Mouse (Mus musculus): ENCODE measurements at regions not wholly inside any gene's neighbourhood (a gene's known extent, or its start where the extent isn't known, plus 50 kb on each side); places are given as distances from the start of the nearest gene placed in this dataset.
"Not testable (repeated sequence)": the region's sequence is repeated elsewhere in the genome, so short reads cannot be mapped to it uniquely, and the experiment has no call there.

GRCm38 (mm10) chr1:26459892-26460291, 227.4 kb downstream of the 4931408C20Rik start:
- Histone ChIP-seq H3K4me1 (replicated peaks) (no peaks in the 10 kb centered on the region), H3K27me3 (ENCODE audit: insufficient read depth, poor library complexity, severe bottlenecking) (no peaks in the 10 kb centered on the region), H3K9me3 (no peaks in the 10 kb centered on the region), H3K27ac (no peak overlapping the region), H3K4me3 (no peak overlapping the region), H3K36me3 (no peaks in the 10 kb centered on the region)
- DNase-seq (ENCODE audit: low spot score): no peak
- WGBS: 87% methylated on average over 1 of the region's 1 CpGs

GRCm38 (mm10) chr1:26426383-26426782, 260.9 kb downstream of the 4931408C20Rik start:
- no peak overlapping the region for H3K4me3 ChIP-seq
- H3K4me1 ChIP-seq (replicated peaks): no peaks in the 10 kb centered on the region
- H3K9me3 ChIP-seq: 0 out of 2 replicates have a peak, but pooled peaks cover 3% of the 10 kb centered on the region
- H3K27ac ChIP-seq: no peak overlapping the region
- H3K36me3 ChIP-seq: no peaks in the 10 kb centered on the region
- WGBS: 92% methylated on average over 5 of the region's 5 CpGs
- H3K27me3 ChIP-seq (ENCODE audit: insufficient read depth, poor library complexity, severe bottlenecking): no peaks in the 10 kb centered on the region
- DNase-seq (ENCODE audit: low spot score): no peak

GRCm38 (mm10) chr1:26387938-26388897, 299.0 kb downstream of the 4931408C20Rik start:
- Histone ChIP-seq H3K36me3 (no peaks in the 10 kb centered on the region), H3K4me3 (no peak overlapping the region), H3K27me3 (ENCODE audit: insufficient read depth, poor library complexity, severe bottlenecking) (no peaks in the 10 kb centered on the region), H3K9me3 (no peaks in the 10 kb centered on the region), H3K4me1 (replicated peaks) (no peaks in the 10 kb centered on the region), H3K27ac (no peak overlapping the region)
- 43% methylated on average over 11 of the region's 11 CpGs for WGBS
- DNase-seq (ENCODE audit: low spot score): no peak

GRCm38 (mm10) chr1:26340543-26340942, 346.7 kb downstream of the 4931408C20Rik start:
- Histone ChIP-seq H3K27me3 (ENCODE audit: insufficient read depth, poor library complexity, severe bottlenecking) (no peaks in the 10 kb centered on the region), H3K4me3 (no peak overlapping the region), H3K27ac (no peak overlapping the region), H3K4me1 (replicated peaks) (no peaks in the 10 kb centered on the region), H3K36me3 (no peaks in the 10 kb centered on the region), H3K9me3 (0 out of 2 replicates have a peak, but pooled peaks cover 2% of the 10 kb centered on the region)
- 94% methylated on average over 4 of the region's 4 CpGs for WGBS
- no peak for DNase-seq (ENCODE audit: low spot score)

- not testable (repeated sequence) for H3K9me3 ChIP-seq; H3K36me3 ChIP-seq; H3K27ac ChIP-seq; H3K4me3 ChIP-seq; H3K27me3 ChIP-seq (ENCODE audit: insufficient read depth, poor library complexity, severe bottlenecking); H3K4me1 ChIP-seq (replicated peaks); DNase-seq (ENCODE audit: low spot score)
- 97% methylated on average over 5 of the region's 5 CpGs for WGBS
Observed at GRCm38 (mm10) chr1:26339876-26340275, 347.4 kb downstream of the 4931408C20Rik start.

- no peaks in the 10 kb centered on the region for H3K36me3 ChIP-seq
- H3K9me3 ChIP-seq: no peaks in the 10 kb centered on the region
- no peak overlapping the region for H3K27ac ChIP-seq
- DNase-seq (ENCODE audit: low spot score): no peak
- no peak overlapping the region for H3K4me3 ChIP-seq
- WGBS: 91% methylated on average over 2 of the region's 2 CpGs
- no peaks in the 10 kb centered on the region for H3K4me1 ChIP-seq (replicated peaks)
- no peaks in the 10 kb centered on the region for H3K27me3 ChIP-seq (ENCODE audit: insufficient read depth, poor library complexity, severe bottlenecking)
Observed at GRCm38 (mm10) chr1:26289582-26289981, 397.7 kb downstream of the 4931408C20Rik start.

- Histone ChIP-seq H3K4me1 (replicated peaks) (no peaks in the 10 kb centered on the region), H3K27ac (no peak overlapping the region), H3K36me3 (no peaks in the 10 kb centered on the region), H3K9me3 (no peaks in the 10 kb centered on the region), H3K27me3 (ENCODE audit: insufficient read depth, poor library complexity, severe bottlenecking) (no peaks in the 10 kb centered on the region), H3K4me3 (no peak overlapping the region)
- 67% methylated on average over 4 of the region's 4 CpGs for WGBS
- DNase-seq (ENCODE audit: low spot score): no peak
Observed at GRCm38 (mm10) chr1:26282885-26283613, 404.2 kb downstream of the 4931408C20Rik start.

GRCm38 (mm10) chr1:26276606-26277005, 410.7 kb downstream of the 4931408C20Rik start:
- Histone ChIP-seq H3K27me3 (ENCODE audit: insufficient read depth, poor library complexity, severe bottlenecking) (no peaks in the 10 kb centered on the region), H3K4me1 (replicated peaks) (no peaks in the 10 kb centered on the region), H3K9me3 (no peaks in the 10 kb centered on the region), H3K4me3 (no peak overlapping the region), H3K27ac (no peak overlapping the region), H3K36me3 (no peaks in the 10 kb centered on the region)
- DNase-seq (ENCODE audit: low spot score): no peak

GRCm38 (mm10) chr1:26243351-26243750, 413.8 kb upstream of the Adgrb3 start:
- H3K9me3 ChIP-seq: no peaks in the 10 kb centered on the region
- no peaks in the 10 kb centered on the region for H3K27me3 ChIP-seq (ENCODE audit: insufficient read depth, poor library complexity, severe bottlenecking)
- no peak for DNase-seq (ENCODE audit: low spot score)
- no peaks in the 10 kb centered on the region for H3K36me3 ChIP-seq
- no peak overlapping the region for H3K4me3 ChIP-seq
- no peak overlapping the region for H3K27ac ChIP-seq
- WGBS: 86% methylated on average over 5 of the region's 5 CpGs
- H3K4me1 ChIP-seq (replicated peaks): no peaks in the 10 kb centered on the region

GRCm38 (mm10) chr1:26229291-26230053, 400.0 kb upstream of the Adgrb3 start:
- WGBS: 64% methylated on average over 8 of the region's 8 CpGs
- Histone ChIP-seq H3K9me3 (no peaks in the 10 kb centered on the region), H3K4me1 (replicated peaks) (0 out of 2 replicates have a peak, but pooled peaks cover 4% of the 10 kb centered on the region), H3K4me3 (no peak overlapping the region), H3K27me3 (ENCODE audit: insufficient read depth, poor library complexity, severe bottlenecking) (no peaks in the 10 kb centered on the region), H3K36me3 (no peaks in the 10 kb centered on the region), H3K27ac (no peak overlapping the region)
- DNase-seq (ENCODE audit: low spot score): peak; percentile 5

GRCm38 (mm10) chr1:26204443-26204842, 374.9 kb upstream of the Adgrb3 start:
- WGBS: 76% methylated on average over 1 of the region's 1 CpGs
- H3K27me3 ChIP-seq (ENCODE audit: insufficient read depth, poor library complexity, severe bottlenecking): no peaks in the 10 kb centered on the region
- H3K27ac ChIP-seq: no peak overlapping the region
- DNase-seq (ENCODE audit: low spot score): no peak
- no peak overlapping the region for H3K4me3 ChIP-seq
- H3K4me1 ChIP-seq (replicated peaks): no peaks in the 10 kb centered on the region
- peaks cover 3% of the 10 kb centered on the region; the same call in 1 of the 2 replicates for H3K9me3 ChIP-seq
- H3K36me3 ChIP-seq: no peaks in the 10 kb centered on the region

Data from hindbrain, embryonic 10.5 days (tissue).